Comparison of ENCODE assay signal across 8 mouse cellular contexts in the genomic region with DNA sequence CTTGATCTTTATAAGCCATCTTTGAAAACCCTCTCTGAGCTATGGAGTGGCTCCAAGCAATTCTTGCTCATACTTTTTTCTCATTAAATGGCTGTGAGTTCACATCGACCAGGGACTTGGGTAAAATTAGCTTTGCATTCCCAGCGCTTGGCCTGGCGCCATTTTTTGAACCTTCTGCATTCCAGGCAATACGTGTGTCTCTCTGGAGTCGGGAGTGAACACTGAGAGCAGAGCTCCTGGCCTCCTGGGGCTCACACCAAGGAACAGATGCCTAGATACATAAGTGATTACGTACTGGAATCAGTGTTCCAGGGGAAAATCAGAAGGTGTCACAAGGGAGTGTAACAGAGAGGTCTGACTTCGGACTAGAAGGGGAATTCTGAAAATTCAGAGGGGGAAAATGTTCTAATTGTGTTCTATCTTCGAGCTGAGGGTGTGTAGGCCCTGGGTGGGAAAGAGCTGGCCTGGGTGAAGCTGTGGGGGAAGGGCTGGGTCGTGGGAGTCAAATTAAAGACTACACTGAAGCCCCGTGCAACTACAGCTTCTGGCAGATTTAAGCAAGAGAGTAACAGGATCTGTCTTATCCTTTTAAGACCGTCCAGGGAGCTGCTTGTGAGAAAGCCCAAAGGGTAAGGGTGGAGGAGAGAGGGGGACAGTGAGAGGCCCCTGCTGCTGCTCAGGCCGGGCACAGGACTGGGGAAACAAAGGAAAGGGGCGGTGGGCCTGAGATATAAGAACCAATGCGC.
DNase-seq lines count a peak whose midpoint lies in the region; ATAC-seq and TF ChIP-seq lines count a peak whose summit lies in the region.

No protein-coding gene starts in this region.

- H3K27me3 ChIP-seq in forebrain, embryonic 12.5 days, result no peaks in the 10 kb centered on the region
- H3K27me3 ChIP-seq in limb, embryonic 10.5 days (ENCODE audit: low read depth, poor library complexity, severe bottlenecking), result no peaks in the 10 kb centered on the region
- H3K27me3 ChIP-seq in stomach, postnatal 0 days (ENCODE audit: control insufficient read depth, insufficient read depth, low read length), result no peaks in the 10 kb centered on the region

- intact Hi-C loops in heart, postnatal 14 days (cut with DNase I), result loop anchor here (5.0 kb wide), 1 partner anchor 33 kb away; no protein-coding TSS in a partner anchor

- no peaks in the 10 kb centered on the region for H3K9me3 ChIP-seq in forebrain, embryonic 12.5 days
- H3K9me3 ChIP-seq in limb, embryonic 10.5 days (replicated peaks), result no peaks in the 10 kb centered on the region
- no peaks in the 10 kb centered on the region for H3K9me3 ChIP-seq in stomach, postnatal 0 days (ENCODE audit: control insufficient read depth, low read length)

- peak; percentile 57; the same call in 1 of the 2 replicates for ATAC-seq in forebrain, embryonic 12.5 days (ENCODE audit: low FRiP score)
- ATAC-seq in stomach, postnatal 0 days (ENCODE audit: low FRiP score, low TSS enrichment), result peak; percentile 29; the same call in 1 of the 2 replicates
- ATAC-seq in CD4-positive, CD25-positive, alpha-beta regulatory T cell, adult 4 months, result no peak

- no peak overlapping the region for H3K4me3 ChIP-seq in forebrain, embryonic 12.5 days (replicated peaks)
- H3K4me3 ChIP-seq in limb, embryonic 10.5 days, result no peak overlapping the region
- no peak overlapping the region for H3K4me3 ChIP-seq in stomach, postnatal 0 days (ENCODE audit: low read depth, low read length)

- 48% methylated on average over 14 of the region's 14 CpGs for WGBS in forebrain, embryonic 12.5 days
- WGBS in limb, embryonic 10.5 days, result 56% methylated on average over 14 of the region's 14 CpGs
- 36% methylated on average over 14 of the region's 14 CpGs for WGBS in stomach, postnatal 0 days

- peak overlapping the region; percentile 68 for H3K27ac ChIP-seq in forebrain, embryonic 12.5 days
- H3K27ac ChIP-seq in limb, embryonic 10.5 days, result peak overlapping the region; percentile 88
- H3K27ac ChIP-seq in stomach, postnatal 0 days (replicated peaks), result peak overlapping the region; percentile 45

- DNase-seq in urinary bladder, postnatal 14 days (ENCODE audit: low spot score), result peak; percentile 54
- no peak for DNase-seq in urinary bladder, postnatal 10 days (ENCODE audit: low spot score)
- peak; percentile 69 to 73 for DNase-seq in heart, postnatal 14 days
- peak; percentile 45 for DNase-seq in limb, embryonic 10.5 days (ENCODE audit: low spot score)
- DNase-seq in stomach, postnatal 0 days (ENCODE audit: low spot score), result peak; percentile 35
- no peak for DNase-seq in thymus, postnatal 36 days

- no peak for TF ChIP-seq CTCF in stomach, postnatal 0 days (IDR thresholded peaks at IDR 0.05; ENCODE audit: low read depth)

- no peak overlapping the region for H3K9ac ChIP-seq in forebrain, embryonic 12.5 days
- no peak overlapping the region for H3K9ac ChIP-seq in stomach, postnatal 0 days (ENCODE audit: low read length)

- peaks cover 22% of the 10 kb centered on the region for H3K4me1 ChIP-seq in forebrain, embryonic 12.5 days
- H3K4me1 ChIP-seq in limb, embryonic 10.5 days, result peaks cover 79% of the 10 kb centered on the region
- peaks cover 3% of the 10 kb centered on the region for H3K4me1 ChIP-seq in stomach, postnatal 0 days (replicated peaks; ENCODE audit: control insufficient read depth, insufficient read depth)

- no peaks in the 10 kb centered on the region for H3K36me3 ChIP-seq in forebrain, embryonic 12.5 days (replicated peaks)
- H3K36me3 ChIP-seq in limb, embryonic 10.5 days, result no peaks in the 10 kb centered on the region
- no peaks in the 10 kb centered on the region for H3K36me3 ChIP-seq in stomach, postnatal 0 days (ENCODE audit: control insufficient read depth, insufficient read depth, low read length)

- H3K4me2 ChIP-seq in forebrain, embryonic 12.5 days, result no peak overlapping the region
- H3K4me2 ChIP-seq in stomach, postnatal 0 days (replicated peaks; ENCODE audit: low read depth), result no peak overlapping the region

- TF ChIP-seq EP300 in stomach, postnatal 0 days (optimal IDR thresholded peaks at IDR 0.05), result no peak

Comparison
In these comparisons a context has a peak if more than half of its experiments do, and no peak if none do; other contexts are left out.
1. DNase-seq: peak in urinary bladder, postnatal 14 days (single experiment), heart, postnatal 14 days (2 of 2), limb, embryonic 10.5 days (single experiment) and stomach, postnatal 0 days (single experiment); none in urinary bladder, postnatal 10 days (single experiment) and thymus, postnatal 36 days (0 of 2).
2. Peak in every context shown above with its lines, with median percentiles within 50 percentile points of each other: H3K27ac ChIP-seq.